Mouse (Mus musculus): ENCODE results near the gene Dbn1. TPM values are rescaled to one million over a fixed set of nuclear protein-coding genes. Genes with fewer than 3 reads are reported as not detected.

Gene Dbn1
- 54.6 and 75.0 TPM in 2 replicates for polyA plus RNA-seq (2012; rRNA removed; ENCODE audit: low replicate concordance)

GRCm38 (mm10) chr13:55487578-55488498, at the start of gene Dbn1:
Gene Dbn1, minus strand, starts transcription at chr13:55488111.

GRCm38 (mm10) chr13:55536194-55537175, 48.6 kb upstream of the Dbn1 start, which contains the start of gene Ddx41:
Gene Ddx41, minus strand, starts transcription at chr13:55536658.

GRCm38 (mm10) chr13:55529198-55529915, 41.4 kb upstream of the Dbn1 start, which contains the start of gene Dok3:
Gene Dok3, minus strand, starts transcription at chr13:55529296.

GRCm38 (mm10) chr13:55513111-55513748, 25.3 kb upstream of the Dbn1 start, which contains the start of gene Pdlim7:
Gene Pdlim7, minus strand, starts transcription at chr13:55513676.

GRCm38 (mm10) chr13:55464027-55464884, 23.7 kb downstream of the Dbn1 start, which contains the start of gene Prr7:
Gene Prr7, plus strand, starts transcription at chr13:55464267.

GRCm38 (mm10) chr13:55444937-55445315, 43.0 kb downstream of the Dbn1 start, which contains the start of gene Grk6:
Gene Grk6, plus strand, starts transcription at chr13:55445072.

GRCm38 (mm10) chr13:55426613-55427012, 61.3 kb downstream of the Dbn1 start, which contains the start of gene F12:
Gene F12, minus strand, starts transcription at chr13:55426793.

Other genes starting within 250 kb of the Dbn1 start
- 248 and 369 TPM in 2 replicates for gene Prelid1, start 167.6 kb downstream of the Dbn1 start, polyA plus RNA-seq (2012; rRNA removed; ENCODE audit: low replicate concordance)
- 65.1 and 67.8 TPM in 2 replicates for gene Rab24, start 166.2 kb downstream of the Dbn1 start, polyA plus RNA-seq (2012; rRNA removed; ENCODE audit: low replicate concordance)
- gene Mxd3, start 158.3 kb downstream of the Dbn1 start, polyA plus RNA-seq (2012; rRNA removed; ENCODE audit: low replicate concordance) = 2.5 and 5.3 TPM in 2 replicates
- gene Lman2, start 125.3 kb downstream of the Dbn1 start, polyA plus RNA-seq (2012; rRNA removed; ENCODE audit: low replicate concordance) = 114 and 147 TPM in 2 replicates
- gene Rgs14, start 118.4 kb downstream of the Dbn1 start, polyA plus RNA-seq (2012; rRNA removed; ENCODE audit: low replicate concordance) = 17.6 and 42.7 TPM in 2 replicates
- gene Slc34a1, start 89.9 kb downstream of the Dbn1 start, polyA plus RNA-seq (2012; rRNA removed; ENCODE audit: low replicate concordance) = 0.47 and 0.53 TPM in 2 replicates
- not detected in 2 replicates for gene Pfn3, start 72.9 kb downstream of the Dbn1 start, polyA plus RNA-seq (2012; rRNA removed; ENCODE audit: low replicate concordance)
- gene F12, start 61.3 kb downstream of the Dbn1 start, polyA plus RNA-seq (2012; rRNA removed; ENCODE audit: low replicate concordance) = 0.16 and 3.2 TPM in 2 replicates
- gene Grk6, start 43.0 kb downstream of the Dbn1 start, polyA plus RNA-seq (2012; rRNA removed; ENCODE audit: low replicate concordance) = 93.6 and 123 TPM in 2 replicates
- gene Prr7, start 23.8 kb downstream of the Dbn1 start, polyA plus RNA-seq (2012; rRNA removed; ENCODE audit: low replicate concordance) = 5.0 and 42.2 TPM in 2 replicates
- 89.3 and 232 TPM in 2 replicates for gene Pdlim7, start 25.6 kb upstream of the Dbn1 start, polyA plus RNA-seq (2012; rRNA removed; ENCODE audit: low replicate concordance)
- 39.2 and 137 TPM in 2 replicates for gene Dok3, start 41.2 kb upstream of the Dbn1 start, polyA plus RNA-seq (2012; rRNA removed; ENCODE audit: low replicate concordance)
- gene Ddx41, start 48.5 kb upstream of the Dbn1 start, polyA plus RNA-seq (2012; rRNA removed; ENCODE audit: low replicate concordance) = 50.1 and 68.2 TPM in 2 replicates
- 111 and 142 TPM in 2 replicates for gene Fam193b, start 83.0 kb upstream of the Dbn1 start, polyA plus RNA-seq (2012; rRNA removed; ENCODE audit: low replicate concordance)
- 48.5 and 54.2 TPM in 2 replicates for gene Tmed9, start 85.6 kb upstream of the Dbn1 start, polyA plus RNA-seq (2012; rRNA removed; ENCODE audit: low replicate concordance)
- gene B4galt7, start 111.8 kb upstream of the Dbn1 start, polyA plus RNA-seq (2012; rRNA removed; ENCODE audit: low replicate concordance) = 22.1 and 27.1 TPM in 2 replicates
- 13.8 and 18.4 TPM in 2 replicates for gene Caml, start 134.9 kb upstream of the Dbn1 start, polyA plus RNA-seq (2012; rRNA removed; ENCODE audit: low replicate concordance)
- 10.4 and 12.9 TPM in 2 replicates for gene Ddx46, start 146.9 kb upstream of the Dbn1 start, polyA plus RNA-seq (2012; rRNA removed; ENCODE audit: low replicate concordance)
- gene B230219D22Rik, start 205.0 kb upstream of the Dbn1 start, polyA plus RNA-seq (2012; rRNA removed; ENCODE audit: low replicate concordance) = 20.9 and 35.0 TPM in 2 replicates
- 38.8 and 53.6 TPM in 2 replicates for gene Txndc15, start 226.5 kb upstream of the Dbn1 start, polyA plus RNA-seq (2012; rRNA removed; ENCODE audit: low replicate concordance)
- gene Pcbd2, start 239.3 kb upstream of the Dbn1 start, polyA plus RNA-seq (2012; rRNA removed; ENCODE audit: low replicate concordance) = 13.1 and 17.9 TPM in 2 replicates

Measured in mammary gland, adult 2 months (tissue).